Mouse (Mus musculus): ENCODE results near the gene Rims4.

Rims4 gene

DNA sequence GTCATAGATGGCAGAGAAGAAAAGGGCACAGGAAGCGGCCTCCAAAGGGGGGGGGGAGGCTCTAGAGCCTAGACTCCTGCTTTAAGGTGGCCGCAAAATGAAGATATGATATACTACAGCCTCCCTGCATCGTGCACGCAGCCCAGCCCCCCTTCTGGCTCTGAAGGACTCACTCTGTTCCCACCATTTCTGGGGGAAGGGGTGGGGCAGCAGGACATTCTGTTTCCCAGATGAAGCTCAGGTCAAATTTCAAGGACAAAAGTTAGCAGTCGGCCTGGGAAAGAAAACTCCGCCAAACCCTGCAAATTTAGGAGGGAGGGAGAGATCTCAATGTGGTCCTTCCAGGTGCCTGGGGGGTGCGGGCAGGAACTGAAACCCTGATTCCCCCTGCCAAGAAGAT lies 4.8 kb downstream of the Rims4 start:
- intact Hi-C loops (cut with DNase I): no loop called here

DNA sequence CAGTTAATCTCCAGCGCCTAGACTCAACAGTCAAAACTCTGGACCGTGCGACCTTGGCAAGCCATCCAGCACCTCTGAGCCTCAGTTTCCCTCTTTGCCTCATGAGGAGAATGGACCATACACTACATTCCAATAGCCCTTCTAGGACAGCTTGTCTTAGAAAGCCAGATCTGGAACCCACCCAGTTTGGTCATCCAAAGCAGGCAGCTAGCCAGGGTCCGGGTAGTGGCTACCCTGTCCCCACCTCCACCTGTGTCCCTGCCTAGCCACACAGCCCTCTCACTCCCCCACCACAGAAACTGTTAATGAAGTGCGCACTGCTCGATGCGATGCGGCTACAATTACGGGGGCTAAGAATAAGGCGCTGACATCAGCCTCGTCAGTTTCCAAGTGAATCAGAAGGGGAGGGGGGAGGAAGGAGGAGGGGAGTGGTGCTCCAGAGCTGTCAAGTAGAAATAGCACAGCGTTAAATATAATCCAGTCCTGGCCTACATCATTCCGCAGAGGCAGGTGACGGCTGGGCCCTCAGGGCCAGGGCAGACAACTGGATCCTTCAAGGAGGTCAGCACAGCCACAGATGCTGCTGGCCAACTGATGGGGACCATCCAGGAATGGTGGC lies 6.5 kb downstream of the Rims4 start:
- intact Hi-C loops (cut with DNase I): no loop called here

DNA sequence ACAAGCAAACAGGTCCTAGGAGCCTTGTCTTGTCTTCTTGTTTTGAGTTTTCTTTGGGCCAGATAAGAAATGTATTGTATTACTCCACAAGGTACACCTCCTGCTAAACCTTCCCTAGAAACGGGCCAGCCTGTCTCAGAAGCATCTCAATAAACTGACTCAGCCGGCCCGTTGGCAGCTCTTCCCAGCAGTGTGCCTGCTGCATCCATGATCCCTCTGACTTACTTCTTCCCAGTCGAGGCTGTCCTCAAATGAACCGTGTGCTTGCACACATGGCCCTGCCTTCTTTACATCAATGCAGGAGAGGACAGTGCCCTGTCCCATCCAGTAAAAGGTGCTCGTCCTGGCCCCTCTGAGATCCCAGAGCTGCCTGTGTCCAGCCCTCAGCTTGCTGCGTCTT lies 8.9 kb downstream of the Rims4 start:
- intact Hi-C loops (cut with DNase I): loop anchor here (5.0 kb wide), 1 partner anchor 52 kb away; no protein-coding TSS in a partner anchor

DNA sequence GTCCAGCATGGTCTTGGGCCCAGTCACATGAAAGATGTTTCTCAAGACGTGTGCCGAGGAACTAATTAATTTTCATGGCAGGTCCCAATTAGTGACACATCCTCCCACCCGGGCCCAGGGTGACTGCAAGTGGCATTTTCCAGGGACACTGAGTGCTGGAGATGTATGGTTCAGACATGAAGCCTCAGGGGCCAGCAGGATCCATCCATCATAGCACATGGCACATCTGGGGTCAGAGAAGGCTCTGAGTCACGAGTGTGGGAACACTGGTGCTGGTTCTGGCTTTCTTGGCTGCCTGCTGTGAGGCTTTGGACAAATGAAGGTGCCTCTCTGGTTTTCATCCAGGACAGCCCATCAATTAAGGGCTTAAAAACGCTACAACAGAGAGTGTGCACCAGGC lies 11.4 kb downstream of the Rims4 start:
- intact Hi-C loops (cut with DNase I): loop anchor here (5.0 kb wide), 1 partner anchor 50 kb away; no protein-coding TSS in a partner anchor

DNA sequence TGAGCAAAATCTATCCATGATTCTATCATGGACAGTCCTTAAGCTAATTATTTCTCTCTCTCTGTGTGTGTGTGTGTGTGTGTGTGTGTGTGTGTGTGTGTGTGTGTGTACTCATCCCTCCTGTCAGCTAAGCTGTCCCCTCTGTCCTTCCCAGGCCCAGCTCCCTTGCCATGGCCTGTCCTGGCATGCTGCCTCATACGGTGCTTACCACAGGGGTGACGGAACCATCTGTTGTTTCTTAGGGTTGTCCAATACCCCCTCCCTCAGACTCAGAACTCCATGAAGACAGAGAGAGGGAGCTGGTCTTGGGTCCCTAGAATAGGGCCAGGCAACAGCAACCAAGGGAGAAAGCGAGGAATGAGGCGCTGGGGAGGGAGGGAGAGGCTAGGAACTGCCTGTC lies 14.2 kb downstream of the Rims4 start:
- intact Hi-C loops (cut with DNase I): no loop called here

DNA sequence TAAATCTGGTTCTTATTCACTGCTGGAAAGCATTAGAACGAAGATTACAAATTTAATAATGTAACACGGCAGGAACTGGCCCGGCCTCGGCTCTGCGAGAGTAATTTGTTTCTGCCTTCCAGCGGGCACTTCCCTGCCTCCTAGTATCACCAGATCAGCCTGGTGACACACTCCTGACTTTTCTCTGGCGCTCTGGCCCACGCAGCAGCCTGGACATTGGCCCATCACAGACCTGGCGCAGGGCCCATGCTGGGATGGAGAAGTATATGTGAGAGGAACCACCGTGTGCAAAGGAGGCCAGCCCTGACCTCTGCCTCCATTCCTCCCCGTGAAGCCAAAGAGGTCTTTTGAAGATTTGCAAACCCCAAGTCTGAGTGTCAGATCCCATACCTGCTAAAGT lies 15.0 kb downstream of the Rims4 start:
- intact Hi-C loops (cut with DNase I): no loop called here

DNA sequence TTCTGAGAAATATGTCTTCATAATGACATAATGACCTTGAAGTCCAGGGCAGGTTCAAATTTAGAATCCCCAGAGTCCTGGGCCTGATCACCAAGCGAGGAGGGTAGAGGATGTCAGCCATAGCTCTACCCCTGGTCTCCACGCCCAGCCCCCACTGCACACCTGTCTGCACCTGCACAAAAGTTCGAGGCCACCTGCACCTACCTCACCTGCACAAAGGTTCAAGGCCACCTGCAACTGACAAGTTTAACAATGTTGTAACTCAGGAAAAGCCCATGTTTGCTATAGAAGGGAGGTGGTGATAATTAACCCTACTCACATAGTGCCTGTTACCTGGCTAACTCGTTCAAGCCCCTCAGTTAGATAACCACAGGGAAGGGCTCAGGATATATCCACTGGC lies 16.0 kb downstream of the Rims4 start:
- intact Hi-C loops (cut with DNase I): no loop called here

DNA sequence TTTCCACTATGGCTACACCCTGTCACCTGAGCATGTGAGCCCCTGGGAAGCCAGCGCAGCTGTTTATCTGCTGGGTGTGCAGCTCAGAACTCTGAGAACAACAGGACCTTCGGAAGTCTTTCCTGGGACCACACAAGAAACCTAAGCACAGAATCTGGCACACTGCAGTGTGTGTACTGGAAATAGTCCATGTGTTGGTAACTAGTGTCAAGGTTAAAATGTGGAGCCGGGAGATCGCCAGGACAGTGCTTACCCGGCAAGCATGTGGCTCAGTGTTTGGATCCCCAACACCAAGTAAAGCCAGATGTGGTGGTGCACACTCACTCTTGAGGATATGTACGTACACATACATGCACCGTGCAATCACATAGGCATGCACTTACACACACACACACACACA lies 17.4 kb downstream of the Rims4 start:
- intact Hi-C loops (cut with DNase I): no loop called here

DNA sequence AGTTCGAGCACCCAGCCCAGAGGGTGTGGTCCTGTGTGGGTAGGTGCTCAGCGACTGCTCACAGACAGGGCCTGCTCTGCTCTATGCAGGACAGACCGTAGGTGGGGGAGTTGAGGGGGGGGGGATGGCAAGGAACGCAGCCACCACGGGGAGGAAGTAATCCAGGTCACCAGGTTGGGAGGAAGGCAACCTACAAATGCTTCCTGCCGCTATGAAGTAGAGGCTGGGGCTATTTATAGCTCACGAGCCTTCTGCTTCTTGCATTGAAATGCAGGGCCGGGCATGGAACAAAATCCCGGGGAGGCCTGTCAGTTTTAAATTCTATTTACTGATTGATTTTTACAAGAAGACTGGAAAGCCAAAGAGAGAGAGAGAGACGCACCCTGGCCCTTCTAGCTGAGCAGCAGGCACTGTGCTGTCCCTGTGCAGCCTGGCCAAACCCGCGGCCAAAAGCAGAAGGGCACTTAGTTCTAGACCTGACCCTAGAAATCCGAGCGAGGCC lies 18.5 kb downstream of the Rims4 start:
- intact Hi-C loops (cut with DNase I): no loop called here

DNA sequence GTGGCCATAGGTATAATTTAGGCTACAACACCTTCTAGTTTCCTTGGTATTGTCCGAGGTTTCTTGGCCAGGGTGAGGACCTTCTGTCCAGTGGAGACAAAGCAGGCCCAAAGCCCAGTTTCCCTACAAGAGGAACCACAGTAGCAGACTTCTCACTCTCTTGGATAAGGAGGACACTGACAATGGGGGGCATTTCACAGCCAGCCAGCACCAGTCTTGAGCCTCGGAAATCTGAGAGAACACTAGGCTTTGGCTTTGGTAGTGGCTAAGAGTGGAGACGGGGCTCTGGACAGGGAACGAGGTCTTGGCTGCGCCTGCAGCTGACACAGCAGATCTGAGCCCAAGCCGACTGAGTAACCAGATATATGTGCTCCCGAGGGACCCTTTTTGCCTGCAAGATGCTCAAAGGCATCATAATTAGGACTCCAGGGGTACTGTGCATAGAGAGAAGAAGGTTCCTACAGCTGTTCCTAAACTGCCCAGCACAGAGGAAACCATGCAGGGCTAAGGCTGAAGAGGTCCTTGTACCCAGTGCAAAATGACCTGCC lies 20.4 kb downstream of the Rims4 start:
- intact Hi-C loops (cut with DNase I): no loop called here

DNA sequence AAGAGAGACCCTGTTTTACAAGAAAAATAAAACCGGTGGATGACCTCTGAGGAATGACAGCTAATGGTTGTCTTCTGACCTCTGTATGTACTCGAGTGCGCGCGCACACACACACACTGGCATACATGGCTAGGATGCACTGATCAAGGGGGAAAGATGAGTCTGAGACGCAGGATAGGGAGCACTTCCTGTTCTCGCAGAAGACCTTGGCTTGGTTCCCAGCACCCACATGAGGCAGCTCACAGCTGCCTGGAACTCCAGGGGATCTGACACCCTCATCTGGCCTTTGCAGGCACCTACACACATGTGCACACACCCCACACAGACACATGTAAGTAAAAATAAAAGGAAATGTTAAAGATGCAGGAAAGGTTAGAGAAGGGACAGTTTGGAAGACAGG lies 21.5 kb downstream of the Rims4 start:
- intact Hi-C loops (cut with DNase I): no loop called here

DNA sequence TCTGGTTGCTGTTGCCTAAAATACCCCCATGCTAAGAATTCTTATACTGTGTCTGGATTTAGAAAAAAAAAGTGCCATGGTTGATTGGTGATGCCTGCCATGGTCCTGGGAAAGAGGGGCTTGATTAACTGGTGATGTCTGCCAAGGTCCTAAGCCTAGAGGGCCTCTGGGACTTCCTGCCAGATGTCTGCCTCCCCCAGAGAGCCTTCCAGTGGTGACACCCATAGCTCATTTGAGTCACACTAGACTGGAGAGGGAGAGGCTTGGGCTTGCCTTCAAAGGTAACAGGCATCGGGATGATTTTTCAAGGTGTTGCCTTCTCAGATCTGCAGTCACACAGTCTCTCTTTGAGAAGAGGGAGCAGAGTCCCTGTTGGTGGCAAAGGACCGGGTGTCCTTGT lies 23.3 kb downstream of the Rims4 start:
- intact Hi-C loops (cut with DNase I): no loop called here

DNA sequence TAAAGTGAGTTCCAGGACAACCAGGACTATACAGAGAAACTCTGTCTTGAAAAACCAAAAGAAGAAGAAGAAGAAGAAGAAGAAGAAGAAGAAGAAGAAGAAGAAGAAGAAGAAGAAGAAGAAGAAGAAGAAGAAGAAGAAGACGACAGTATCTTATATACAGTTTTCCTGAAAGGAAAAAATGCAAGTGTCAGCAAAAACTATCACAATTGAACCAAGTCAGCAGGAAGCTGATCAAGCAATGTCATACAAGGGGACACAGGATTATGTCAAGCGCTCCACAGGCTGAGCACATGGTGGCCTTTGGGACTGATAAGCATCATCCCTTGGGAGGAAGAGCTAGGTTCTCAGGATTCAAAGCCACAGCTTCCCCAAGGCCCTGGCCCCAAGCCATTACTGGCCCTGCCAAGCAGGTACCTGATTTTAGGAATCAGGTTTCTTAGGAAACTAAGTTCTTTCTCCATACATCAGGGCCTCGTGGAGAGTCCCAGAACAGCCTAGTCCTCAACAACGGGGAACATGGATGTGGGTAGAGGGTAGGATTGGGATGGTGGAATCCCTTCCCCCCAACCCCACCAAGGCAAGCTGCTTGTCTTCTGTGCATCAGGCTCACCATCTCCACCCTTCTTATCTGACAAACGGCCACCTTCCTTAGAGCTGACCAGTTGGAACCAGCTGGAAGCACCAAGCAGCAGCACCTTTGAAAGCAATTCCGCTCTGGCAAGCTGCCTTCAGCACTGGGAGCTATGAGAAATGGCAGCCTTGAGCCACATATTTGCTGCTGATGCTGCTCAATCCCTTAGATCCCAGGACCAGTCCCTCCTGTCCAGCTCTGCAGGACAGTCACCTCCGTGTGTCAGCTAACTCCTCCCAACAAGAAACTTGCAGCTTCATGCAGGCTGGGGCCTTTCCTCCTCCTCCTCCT lies 24.8 kb downstream of the Rims4 start:
- intact Hi-C loops (cut with DNase I): no loop called here

DNA sequence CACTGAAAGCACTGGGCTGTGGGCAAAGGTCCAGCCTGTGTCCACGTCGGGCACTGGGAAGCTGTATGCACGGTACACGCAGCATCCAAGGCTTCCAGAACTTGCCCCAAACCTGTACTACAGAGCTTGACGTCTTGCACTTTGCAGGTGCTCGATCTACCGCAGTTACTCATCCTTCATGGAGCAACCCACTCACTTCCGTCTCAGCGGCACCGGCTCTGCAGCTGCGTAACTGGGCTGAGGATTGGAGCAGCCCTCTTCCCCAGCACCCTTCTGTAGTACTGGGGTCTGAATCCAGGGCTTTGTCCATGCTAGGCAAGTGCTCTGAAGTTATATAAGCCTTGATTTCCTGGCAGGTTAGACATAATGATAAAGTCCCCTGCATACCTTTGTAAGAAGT lies 27.2 kb downstream of the Rims4 start:
- intact Hi-C loops (cut with DNase I): no loop called here

DNA sequence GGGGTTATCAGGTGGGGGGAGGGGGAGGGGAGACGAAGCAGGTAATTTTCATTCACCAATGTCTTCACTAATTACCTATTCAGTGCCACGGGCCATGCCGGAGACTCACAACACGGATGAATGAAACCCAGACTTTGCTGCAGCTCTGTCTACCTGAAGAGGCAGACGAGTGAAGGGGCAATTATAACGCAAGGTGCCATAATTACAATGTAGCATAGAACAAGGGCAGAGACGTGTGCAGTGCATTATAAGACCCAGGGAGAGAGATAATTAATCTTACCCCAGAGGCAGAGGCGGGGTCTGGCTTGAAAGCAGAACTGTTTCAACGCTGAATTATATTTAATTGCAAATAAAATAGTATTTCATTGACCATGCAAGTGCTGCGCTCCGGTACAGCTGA lies 27.9 kb downstream of the Rims4 start:
- intact Hi-C loops (cut with DNase I): no loop called here

DNA sequence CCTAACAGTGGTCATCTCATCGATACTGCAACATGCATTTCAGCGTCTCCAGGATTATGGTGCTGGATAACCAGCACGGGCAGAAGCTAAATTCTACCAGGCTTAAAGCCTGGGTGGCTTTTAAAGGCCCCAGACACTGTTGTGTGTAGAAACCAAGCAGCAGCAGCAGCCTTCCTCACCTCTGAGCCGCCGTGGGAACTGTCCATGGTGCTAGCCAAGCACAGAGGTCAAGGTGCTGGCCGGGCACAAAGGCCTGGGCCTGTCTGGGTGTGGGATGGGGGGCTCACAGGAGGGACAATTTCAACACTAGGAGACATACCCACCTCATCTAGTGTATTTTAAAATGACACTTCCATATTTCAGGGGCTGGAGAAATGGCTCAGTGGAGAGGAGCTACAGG lies 29.1 kb downstream of the Rims4 start:
- intact Hi-C loops (cut with DNase I): no loop called here

DNA sequence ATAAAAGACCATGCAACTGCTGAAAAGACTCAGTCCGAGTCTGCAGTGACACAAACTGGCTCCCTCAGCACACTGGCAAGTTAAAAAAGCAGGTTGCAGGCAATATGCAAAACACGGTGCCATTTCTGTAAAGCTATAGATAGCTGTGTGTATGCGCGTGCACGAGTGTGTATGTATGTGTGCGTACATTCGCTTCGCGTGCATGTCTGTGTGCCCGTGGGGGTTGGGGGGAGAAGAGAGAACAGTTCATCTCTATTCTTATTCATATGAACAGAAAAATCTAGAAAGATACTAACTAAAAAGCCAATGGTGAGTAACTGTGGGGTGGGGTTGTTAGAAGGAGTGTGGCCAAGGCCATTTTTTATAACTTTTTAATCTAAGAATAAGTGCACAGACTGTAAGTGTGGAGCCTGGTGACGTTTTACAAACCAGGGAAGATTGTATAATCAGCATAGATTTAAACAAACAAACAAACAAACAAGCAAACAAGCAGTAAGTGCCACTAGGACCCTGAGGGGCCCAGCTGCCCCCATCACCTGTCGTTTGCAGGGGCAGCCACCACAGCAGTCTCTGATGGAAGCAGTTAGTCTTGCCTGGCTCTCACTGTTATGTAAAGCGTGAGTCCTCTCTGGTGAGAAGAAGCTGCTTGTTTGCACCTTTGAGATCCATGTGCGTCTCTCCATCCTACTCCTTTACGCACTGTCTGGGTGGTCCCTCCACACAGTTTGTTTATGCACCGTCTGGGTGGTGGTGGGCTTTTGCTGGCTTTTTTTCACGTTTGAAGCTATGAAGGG lies 35.4 kb downstream of the Rims4 start:
- intact Hi-C loops (cut with DNase I): no loop called here

DNA sequence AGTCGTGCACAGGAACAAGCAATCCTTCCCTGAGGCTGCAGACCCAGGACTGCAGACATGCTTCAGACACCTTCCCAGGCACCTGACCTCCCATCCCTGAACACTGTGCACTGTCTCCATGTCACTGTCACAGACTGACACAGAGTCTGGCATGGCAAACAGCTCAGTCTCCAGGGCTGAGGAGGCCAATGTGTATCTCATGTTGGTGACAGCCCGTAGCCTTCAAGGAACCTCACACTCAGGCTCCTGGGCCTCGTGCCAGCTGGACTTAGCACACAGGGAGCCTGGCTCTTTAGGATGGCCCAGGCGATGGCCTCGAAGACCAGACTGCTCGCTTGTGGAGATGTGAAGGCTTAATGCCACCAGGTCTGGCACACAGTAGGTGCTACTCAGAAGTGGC lies 37.6 kb downstream of the Rims4 start:
- intact Hi-C loops (cut with DNase I): no loop called here

DNA sequence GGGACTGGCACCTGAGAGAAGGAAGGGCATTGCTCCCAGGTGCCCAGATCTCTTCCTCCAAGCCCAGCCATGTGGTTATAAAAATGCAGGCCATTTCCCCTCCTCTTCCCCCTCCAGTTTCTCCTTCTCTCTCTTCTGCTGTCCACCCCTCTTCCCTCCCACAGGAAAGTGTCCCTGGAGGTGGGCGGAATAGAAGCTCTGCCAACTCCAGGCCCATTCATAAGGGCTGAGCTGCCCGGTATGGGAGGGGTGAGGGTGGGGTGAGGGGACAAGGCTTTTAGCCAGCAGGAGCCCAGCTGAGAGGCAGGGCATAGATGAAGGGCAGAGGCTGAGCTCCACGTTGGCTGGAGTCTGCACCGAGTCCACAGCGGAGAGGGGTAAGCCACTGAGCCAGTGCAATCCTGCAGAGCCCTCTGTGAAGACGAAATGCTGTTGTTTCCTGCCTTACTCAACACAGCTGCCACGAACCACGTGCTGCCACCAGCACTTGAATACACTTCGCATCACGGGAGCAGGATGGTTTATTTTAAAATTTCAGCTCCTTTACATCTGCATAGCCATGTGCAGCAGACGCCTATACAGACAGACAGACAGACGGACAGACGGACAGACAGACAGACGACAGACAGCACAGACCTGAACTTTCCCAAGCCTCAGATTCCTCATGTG lies 41.5 kb downstream of the Rims4 start:
- intact Hi-C loops (cut with DNase I): no loop called here

DNA sequence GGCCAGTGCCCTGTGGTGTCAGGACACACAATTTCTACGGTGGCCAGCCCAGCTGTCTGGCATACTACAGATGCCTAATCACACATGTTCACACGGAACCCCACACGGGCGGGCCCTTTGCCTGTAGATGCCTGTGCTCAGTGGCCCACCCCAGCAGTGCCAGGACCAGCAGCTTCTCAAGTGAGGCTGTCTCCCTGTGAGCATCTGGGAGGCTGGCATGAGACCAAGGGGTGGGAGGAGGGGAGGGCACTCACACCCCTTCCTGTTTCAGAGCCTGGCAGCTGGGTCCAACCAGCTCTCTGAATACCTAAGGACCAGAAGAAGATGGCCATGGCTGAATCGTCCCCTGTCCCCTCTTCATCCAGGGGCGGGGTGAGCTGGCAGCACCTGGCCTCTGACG lies 43.0 kb downstream of the Rims4 start:
- intact Hi-C loops (cut with DNase I): no loop called here

DNA sequence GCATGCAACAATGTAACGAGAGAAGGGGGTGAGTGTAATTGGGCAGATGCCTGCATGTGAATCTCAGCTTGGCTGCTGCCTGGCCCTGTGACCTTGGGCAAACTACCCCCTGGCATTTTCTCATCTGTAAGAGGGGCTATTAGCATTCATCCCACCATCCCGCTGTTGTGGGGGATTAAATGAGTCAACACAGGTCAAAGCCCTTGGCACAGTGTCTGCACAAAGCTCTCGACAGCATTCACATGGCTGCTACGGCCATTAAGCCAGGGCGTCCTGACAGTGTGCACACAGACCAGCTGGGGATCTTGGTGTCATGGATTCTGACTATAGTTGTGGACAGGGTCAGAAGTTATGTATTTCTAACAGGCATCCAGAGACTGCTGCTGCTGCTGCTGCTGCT lies 43.6 kb downstream of the Rims4 start:
- intact Hi-C loops (cut with DNase I): loop anchor here (5.0 kb wide), 1 partner anchor 42 kb away; the partner anchor contains the start of gene Rims4
